Mouse (Mus musculus) kidney, embryonic 16.5 days (tissue): Measurements from ENCODE around the gene Pspn. TPM values are rescaled to one million over a fixed set of nuclear protein-coding genes. Genes with fewer than 3 reads are reported as not detected.

Source experiments
- ATAC-seq: fragments of 200-750 bp; cut with Nextera tagmentation; 2 replicates; pipeline ENCODE4 v1.8.0; 2017; ENCODE audit warnings: moderate TSS enrichment; ENCODE audit not compliant: low FRiP score, low TSS enrichment
- H3K27ac ChIP-seq: fragments of 300-500 bp; sonication (generic); 2 replicates; pipeline ENCODE4 v1.5.1; 2014; ENCODE audit warnings: low read length
- H3K27me3 ChIP-seq: fragments of 300-500 bp; sonication (generic); 2 replicates; pipeline ENCODE4 v1.6.1; 2014; ENCODE audit warnings: low read length, control low read depth, mixed read lengths; ENCODE audit not compliant: insufficient read depth
- H3K36me3 ChIP-seq: fragments of 300-500 bp; sonication (generic); 2 replicates; pipeline ENCODE4 v1.6.1; 2014; ENCODE audit warnings: low read length, control low read depth, mixed read lengths; ENCODE audit not compliant: insufficient read depth
- H3K4me1 ChIP-seq: fragments of 300-500 bp; sonication (generic); 2 replicates; pipeline ENCODE4 v1.6.1; 2014; ENCODE audit warnings: low read length, control low read depth, mixed read lengths; ENCODE audit not compliant: insufficient read depth
- H3K4me2 ChIP-seq: fragments of 300-500 bp; sonication (generic); replicated peaks from 2 replicates; pipeline ENCODE4 v1.6.1; 2014; ENCODE audit warnings: low read depth, low read length
- H3K4me3 ChIP-seq: fragments of 300-500 bp; sonication (generic); 2 replicates; pipeline ENCODE4 v1.5.1; 2014; ENCODE audit warnings: mild to moderate bottlenecking, low read length
- H3K9ac ChIP-seq: fragments of 300-500 bp; sonication (generic); replicated peaks from 2 replicates; pipeline ENCODE4 v1.6.1; 2014; ENCODE audit warnings: low read length
- H3K9me3 ChIP-seq: fragments of 300-500 bp; sonication (generic); 2 replicates; pipeline ENCODE4 v1.6.1; 2016; ENCODE audit warnings: low read length, control low read depth
- WGBS: fragments of 180-500 bp; shearing (Covaris S2); extraction: QIAGEN DNeasy Blood & Tissue Kit; methylation state at CpG from one replicate; pipeline ENCODE4 v1.1.7; 2014; 5-methylcytosine and 5-hydroxymethylcytosine counted together
- polyA plus RNA-seq: library from polyadenylated mRNA; unstranded; fragments of >200 nt; fragmentation: Nextera tagmentation; extraction: Ambion mirVana; gene quantifications from 2 replicates; pipeline ENCODE4 v1.2.1, GENCODE M21; 2015

Pspn gene
- polyA plus RNA-seq, 1 experiment from 2014 or later, result 0.64 TPM

GRCm38 (mm10) chr17:56999414-56999813, 404 bp downstream of the Pspn start:
- Histone ChIP-seq H3K9ac (no peak overlapping the region), H3K27me3 (no peaks in the 10 kb centered on the region), H3K27ac (no peak overlapping the region), H3K4me2 (no peak overlapping the region), H3K36me3 (peaks cover 47% of the 10 kb centered on the region), H3K4me1 (peaks cover 11% of the 10 kb centered on the region), H3K4me3 (no peak overlapping the region), H3K9me3 (no peaks in the 10 kb centered on the region)
- WGBS, result 94% methylated on average over 9 of the region's 9 CpGs
- no peak for ATAC-seq

GRCm38 (mm10) chr17:56997029-56997667, 2.7 kb downstream of the Pspn start, which contains the start of gene Alkbh7:
Gene Alkbh7, plus strand, starts transcription at chr17:56997339.
- peak within 1 kb of the TSS; percentile 74 for H3K9ac ChIP-seq
- H3K4me2 ChIP-seq, result peak within 1 kb of the TSS; percentile 62
- H3K4me3 ChIP-seq, result peak within 1 kb of the TSS; percentile 86
- peaks cover 49% of the 10 kb centered on the region for H3K36me3 ChIP-seq
- WGBS, result under 1% methylated on average over 37 of the region's 38 CpGs
- ATAC-seq, result peak; percentile 99
- no peaks in the 10 kb centered on the region for H3K9me3 ChIP-seq
- no peaks in the 10 kb centered on the region for H3K27me3 ChIP-seq
- peaks cover 11% of the 10 kb centered on the region for H3K4me1 ChIP-seq
- peak within 1 kb of the TSS; percentile 70; the same call in 1 of the 2 replicates for H3K27ac ChIP-seq

- WGBS, result 65% methylated on average over 2 of the region's 2 CpGs
- no peak for ATAC-seq
- Histone ChIP-seq H3K4me1 (peaks cover 11% of the 10 kb centered on the region), H3K9ac (no peak overlapping the region), H3K4me2 (peak overlapping the region; percentile 62), H3K27me3 (no peaks in the 10 kb centered on the region), H3K9me3 (no peaks in the 10 kb centered on the region), H3K4me3 (no peak overlapping the region), H3K36me3 (peaks cover 50% of the 10 kb centered on the region), H3K27ac (no peak overlapping the region)
Measured at GRCm38 (mm10) chr17:56996506-56996905, 3.3 kb downstream of the Pspn start.

- 90% methylated on average over 8 of the region's 8 CpGs for WGBS
- H3K9ac ChIP-seq, result no peak overlapping the region
- H3K4me1 ChIP-seq, result peaks cover 17% of the 10 kb centered on the region
- no peak overlapping the region for H3K27ac ChIP-seq
- H3K27me3 ChIP-seq, result no peaks in the 10 kb centered on the region
- H3K4me2 ChIP-seq, result no peak overlapping the region
- H3K9me3 ChIP-seq, result no peaks in the 10 kb centered on the region
- H3K36me3 ChIP-seq, result peaks cover 50% of the 10 kb centered on the region
- no peak for ATAC-seq
- H3K4me3 ChIP-seq, result no peak overlapping the region
Measured at GRCm38 (mm10) chr17:56995046-56995445, 4.8 kb downstream of the Pspn start.

GRCm38 (mm10) chr17:56990966-56991365, 8.9 kb downstream of the Pspn start:
- Histone ChIP-seq H3K9me3 (no peaks in the 10 kb centered on the region), H3K4me2 (peak overlapping the region; percentile 84), H3K27me3 (no peaks in the 10 kb centered on the region), H3K27ac (no peak overlapping the region), H3K36me3 (peaks cover 35% of the 10 kb centered on the region), H3K9ac (peak overlapping the region; percentile 91), H3K4me1 (peaks cover 6% of the 10 kb centered on the region), H3K4me3 (peak overlapping the region; percentile 96)
- ATAC-seq, result no peak
- 74% methylated on average over 2 of the region's 2 CpGs for WGBS

GRCm38 (mm10) chr17:56990115-56990746, 9.6 kb downstream of the Pspn start, which contains the start of gene Clpp:
Gene Clpp, plus strand, starts transcription at chr17:56990305.
- Histone ChIP-seq H3K27ac (peak within 1 kb of the TSS; percentile 86), H3K36me3 (peaks cover 31% of the 10 kb centered on the region)
- under 1% methylated on average over 52 of the region's 52 CpGs for WGBS

GRCm38 (mm10) chr17:56989467-56990114, 10.2 kb downstream of the Pspn start:
- Histone ChIP-seq H3K27me3 (no peaks in the 10 kb centered on the region), H3K36me3 (peaks cover 24% of the 10 kb centered on the region), H3K4me1 (peaks cover 6% of the 10 kb centered on the region), H3K4me2 (peak overlapping the region; percentile 84), H3K9me3 (no peaks in the 10 kb centered on the region), H3K27ac (peak overlapping the region; percentile 86), H3K4me3 (peak overlapping the region; percentile 96), H3K9ac (peak overlapping the region; percentile 91)
- ATAC-seq, result peak; percentile 94
- WGBS, result 2% methylated on average over 25 of the region's 25 CpGs

More at GRCm38 (mm10) chr17:56990115-56990746, 9.6 kb downstream of the Pspn start, which contains the start of gene Clpp:
- H3K4me3 ChIP-seq, result peak within 1 kb of the TSS; percentile 96
- peaks cover 6% of the 10 kb centered on the region for H3K4me1 ChIP-seq
- no peaks in the 10 kb centered on the region for H3K9me3 ChIP-seq
- peak within 1 kb of the TSS; percentile 84 for H3K4me2 ChIP-seq
- peak within 1 kb of the TSS; percentile 91 for H3K9ac ChIP-seq
- no peaks in the 10 kb centered on the region for H3K27me3 ChIP-seq
- ATAC-seq, result peak; percentile 96

GRCm38 (mm10) chr17:56988921-56989430, 10.8 kb downstream of the Pspn start:
- H3K27ac ChIP-seq, result no peak overlapping the region
- ATAC-seq, result no peak
- peaks cover 19% of the 10 kb centered on the region for H3K36me3 ChIP-seq
- H3K4me3 ChIP-seq, result peak overlapping the region; percentile 96
- peak overlapping the region; percentile 91; the same call in 1 of the 2 replicates for H3K9ac ChIP-seq
- H3K9me3 ChIP-seq, result no peaks in the 10 kb centered on the region
- 73% methylated on average over 7 of the region's 7 CpGs for WGBS
- peaks cover 6% of the 10 kb centered on the region for H3K4me1 ChIP-seq
- H3K27me3 ChIP-seq, result no peaks in the 10 kb centered on the region
- peak overlapping the region; percentile 84 for H3K4me2 ChIP-seq

GRCm38 (mm10) chr17:56988441-56988840, 11.4 kb downstream of the Pspn start:
- no peaks in the 10 kb centered on the region for H3K27me3 ChIP-seq
- H3K4me2 ChIP-seq, result no peak overlapping the region
- no peaks in the 10 kb centered on the region for H3K9me3 ChIP-seq
- H3K36me3 ChIP-seq, result peaks cover 14% of the 10 kb centered on the region
- H3K9ac ChIP-seq, result no peak overlapping the region
- peaks cover 6% of the 10 kb centered on the region for H3K4me1 ChIP-seq
- no peak overlapping the region for H3K4me3 ChIP-seq
- H3K27ac ChIP-seq, result no peak overlapping the region
- no peak for ATAC-seq
- WGBS, result 88% methylated on average over 7 of the region's 7 CpGs
